Mouse (Mus musculus): ENCODE data around the gene Dcaf10.

The Dcaf10 gene

GRCm38 (mm10) chr4:45419051-45419450, 77.2 kb downstream of the Dcaf10 start:
- DNase-seq (ENCODE audit: low read depth, low spot score), result no peak

GRCm38 (mm10) chr4:45420733-45421132, 78.8 kb downstream of the Dcaf10 start:
- no peak for DNase-seq (ENCODE audit: low read depth, low spot score)

GRCm38 (mm10) chr4:45421519-45422260, 79.8 kb downstream of the Dcaf10 start:
- no peak for DNase-seq (ENCODE audit: low read depth, low spot score)

- DNase-seq (ENCODE audit: low read depth, low spot score), result no peak
These were observed 80.7 kb downstream of the Dcaf10 start for GRCm38 (mm10) chr4:45422640-45423039.

GRCm38 (mm10) chr4:45423406-45423805, 81.5 kb downstream of the Dcaf10 start:
- DNase-seq (ENCODE audit: low read depth, low spot score), result no peak

- peak; percentile 38 for DNase-seq (ENCODE audit: low read depth, low spot score)
These were observed 85.0 kb downstream of the Dcaf10 start for GRCm38 (mm10) chr4:45426724-45427457.
